Mouse (Mus musculus): ENCODE results near the gene Pate2. TPM values are rescaled to one million over a fixed set of nuclear protein-coding genes. Genes with fewer than 3 reads are reported as not detected.

The Pate2 gene
- total RNA-seq (2023) = 0.32 TPM

GRCm38 (mm10) chr9:35569571-35570534 lies at the start of gene Pate2, which contains the start of gene Hyls1:
Gene Pate2 (plus strand): TSS chr9:35570284.
Gene Hyls1 (minus strand): TSS chr9:35570398.

GRCm38 (mm10) chr9:35558257-35559008 lies 11.7 kb upstream of the Pate2 start, which contains the start of the genes Ddx25 and Pus3:
Gene Ddx25 (minus strand): TSS chr9:35558528.
Gene Pus3 (plus strand): TSS chr9:35558595.

GRCm38 (mm10) chr9:35611841-35612240 lies 41.8 kb downstream of the Pate2 start, which contains the start of gene Pate4:
Gene Pate4 (minus strand): TSS chr9:35611941.

GRCm38 (mm10) chr9:35648102-35648501 lies 78.0 kb downstream of the Pate2 start, which contains the start of gene Pate3:
Gene Pate3 (minus strand): TSS chr9:35648202.

GRCm38 (mm10) chr9:35687013-35687412 lies 116.9 kb downstream of the Pate2 start, which contains the start of gene Pate1:
Gene Pate1 (minus strand): TSS chr9:35687390.

Other genes with a start within 250 kb of the Pate2 start
- gene Cdon, start 149.2 kb upstream of the Pate2 start, total RNA-seq (2023) = 24.1 TPM
- gene Gm1113, start 52.0 kb upstream of the Pate2 start, total RNA-seq (2023) = not detected
- gene Ddx25, start 11.8 kb upstream of the Pate2 start, total RNA-seq (2023) = 0.32 TPM
- gene Pus3, start 11.7 kb upstream of the Pate2 start, total RNA-seq (2023) = 30.6 TPM
- 9.1 TPM for gene Hyls1, start 114 bp downstream of the Pate2 start, total RNA-seq (2023)
- gene Pate4, start 41.7 kb downstream of the Pate2 start, total RNA-seq (2023) = not detected
- not detected for gene Pate3, start 77.9 kb downstream of the Pate2 start, total RNA-seq (2023)
- not detected for gene Pate1, start 117.1 kb downstream of the Pate2 start, total RNA-seq (2023)
- gene Gm17677, start 170.8 kb downstream of the Pate2 start, total RNA-seq (2023) = not detected
- gene Gm17727, start 207.8 kb downstream of the Pate2 start, total RNA-seq (2023) = not detected
- gene Gm27235, start 219.8 kb downstream of the Pate2 start, total RNA-seq (2023) = not detected
- gene D730048I06Rik, start 219.8 kb downstream of the Pate2 start, total RNA-seq (2023) = not detected

Measured in CD4-positive naive resting alpha-beta T cell, adult 76 days (primary cell).